Mouse (Mus musculus): ENCODE measurements at regions not wholly inside any gene's neighbourhood (a gene's known extent, or its start where the extent isn't known, plus 50 kb on each side); places are given as distances from the start of the nearest gene placed in this dataset.

DNA sequence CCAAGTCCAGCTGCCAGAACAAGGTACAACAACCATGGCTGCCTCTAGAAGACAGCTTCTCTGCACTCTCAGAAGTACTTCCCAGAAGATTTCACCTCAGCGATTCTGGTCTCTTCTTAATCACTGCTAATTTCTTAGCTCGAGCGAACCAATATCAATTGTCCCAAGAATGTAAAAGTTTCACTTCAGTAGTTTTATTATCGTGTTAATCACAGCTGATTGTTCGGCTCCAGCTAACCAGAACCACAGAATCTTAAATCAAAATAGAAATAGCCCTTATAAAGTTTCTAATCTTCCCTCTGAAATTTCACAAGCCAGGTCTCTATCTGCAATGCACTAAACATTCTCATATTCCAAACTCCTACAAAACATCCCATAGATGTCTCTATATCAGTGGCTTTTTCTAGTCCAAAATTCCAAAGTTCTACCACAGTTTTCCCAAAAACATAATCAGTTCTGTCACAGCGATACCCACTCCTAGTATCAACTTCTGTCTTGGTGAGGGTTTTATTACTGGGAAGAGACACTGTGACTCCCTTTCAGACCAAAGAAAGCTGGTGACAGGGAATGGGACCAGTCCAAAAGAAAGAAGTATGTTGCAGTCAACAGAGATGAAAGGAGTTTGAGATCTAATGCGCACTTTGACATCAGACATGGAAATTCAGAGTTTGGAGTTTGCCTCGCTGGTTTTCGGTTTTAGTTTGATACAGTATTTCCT lies 130.2 kb downstream of the Gm10283 start:
- H3K9ac ChIP-seq (replicated peaks; ENCODE audit: low read depth, low read length), result no peak overlapping the region
- WGBS, result 85% methylated on average over 9 of the region's 9 CpGs
- H3K27ac ChIP-seq (ENCODE audit: low read depth, low read length), result no peak overlapping the region
- no peak overlapping the region for H3K4me3 ChIP-seq (ENCODE audit: low read depth, low read length)
- H3K27me3 ChIP-seq (ENCODE audit: control insufficient read depth, insufficient read depth, low read length), result no peaks in the 10 kb centered on the region
- H3K36me3 ChIP-seq (ENCODE audit: control insufficient read depth, insufficient read depth, low read length), result no peaks in the 10 kb centered on the region
- H3K4me2 ChIP-seq (ENCODE audit: low read depth, low read length), result no peak overlapping the region
- ATAC-seq (ENCODE audit: low read depth), result no peak
- H3K4me1 ChIP-seq (ENCODE audit: control insufficient read depth, insufficient read depth, low read length), result no peaks in the 10 kb centered on the region
- no peaks in the 10 kb centered on the region for H3K9me3 ChIP-seq (ENCODE audit: control insufficient read depth, low read length)

DNA sequence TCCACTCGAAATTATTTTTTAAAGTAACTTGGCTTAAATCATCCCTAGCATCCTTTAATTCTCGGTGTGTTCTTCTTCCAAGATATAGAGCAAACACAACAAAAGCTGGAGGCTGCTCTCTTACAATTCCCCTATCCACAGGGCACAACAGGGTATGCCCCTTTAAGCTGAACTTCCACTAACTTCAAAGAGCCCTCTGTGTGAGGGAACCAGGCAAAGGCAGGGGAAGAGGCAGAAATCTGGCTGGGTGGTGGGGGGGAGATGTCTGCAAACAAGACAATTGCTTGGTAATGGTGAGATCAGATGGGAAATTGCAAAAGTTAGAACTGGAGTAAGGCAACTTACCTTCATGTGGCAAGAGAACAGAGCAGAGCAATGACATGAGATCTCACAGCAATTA lies 154.7 kb downstream of the Gm10283 start:
- no peak overlapping the region for H3K4me3 ChIP-seq (ENCODE audit: low read depth, low read length)

DNA sequence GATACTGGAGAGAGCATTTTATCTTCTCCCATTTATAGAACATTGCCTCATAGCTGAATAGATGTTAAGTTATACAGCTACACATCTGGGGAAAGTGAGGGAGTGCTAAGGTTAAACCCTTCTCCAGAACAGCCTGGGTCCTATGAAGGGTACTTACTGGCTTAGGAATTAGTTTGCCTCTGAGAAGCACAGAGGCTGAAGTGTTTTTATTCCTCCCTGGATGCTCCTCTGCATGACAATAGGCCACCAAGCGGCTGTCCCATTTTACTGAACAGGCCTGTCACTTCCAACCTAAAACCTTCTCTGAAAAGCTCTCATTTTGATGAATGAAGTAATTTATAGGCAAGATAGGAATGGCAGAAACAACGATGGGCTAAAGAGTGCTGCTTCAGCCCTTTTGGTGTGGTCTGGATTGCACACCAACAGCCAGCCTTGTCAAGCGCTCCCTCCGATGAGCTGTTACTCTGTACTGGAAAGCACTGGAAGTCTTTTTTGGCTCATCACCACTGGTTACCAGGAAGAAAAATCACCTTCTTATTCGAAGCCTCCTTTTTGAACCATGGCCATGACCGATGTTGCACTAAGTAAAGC lies 157.1 kb downstream of the Gm10283 start:
- no peaks in the 10 kb centered on the region for H3K9me3 ChIP-seq (ENCODE audit: control insufficient read depth, low read length)
- no peaks in the 10 kb centered on the region for H3K27me3 ChIP-seq (ENCODE audit: control insufficient read depth, insufficient read depth, low read length)
- H3K36me3 ChIP-seq (ENCODE audit: control insufficient read depth, insufficient read depth, low read length), result no peaks in the 10 kb centered on the region
- no peak overlapping the region for H3K9ac ChIP-seq (replicated peaks; ENCODE audit: low read depth, low read length)
- H3K27ac ChIP-seq (ENCODE audit: low read depth, low read length), result no peak overlapping the region
- H3K4me1 ChIP-seq (ENCODE audit: control insufficient read depth, insufficient read depth, low read length), result no peaks in the 10 kb centered on the region
- ATAC-seq (ENCODE audit: low read depth), result peak; percentile 31; the same call in 1 of the 2 replicates
- no peak overlapping the region for H3K4me3 ChIP-seq (ENCODE audit: low read depth, low read length)
- WGBS, result 26% methylated on average over 6 of the region's 6 CpGs
- H3K4me2 ChIP-seq (ENCODE audit: low read depth, low read length), result no peak overlapping the region

More for the DNA sequence above, 154.7 kb downstream of the Gm10283 start:
- ATAC-seq (ENCODE audit: low read depth), result no peak
- H3K9ac ChIP-seq (replicated peaks; ENCODE audit: low read depth, low read length), result no peak overlapping the region
- H3K9me3 ChIP-seq (ENCODE audit: control insufficient read depth, low read length), result no peaks in the 10 kb centered on the region
- H3K27ac ChIP-seq (ENCODE audit: low read depth, low read length), result no peak overlapping the region
- 50% methylated on average over 2 of the region's 2 CpGs for WGBS
- H3K36me3 ChIP-seq (ENCODE audit: control insufficient read depth, insufficient read depth, low read length), result no peaks in the 10 kb centered on the region
- H3K4me2 ChIP-seq (ENCODE audit: low read depth, low read length), result no peak overlapping the region
- no peaks in the 10 kb centered on the region for H3K27me3 ChIP-seq (ENCODE audit: control insufficient read depth, insufficient read depth, low read length)
- H3K4me1 ChIP-seq (ENCODE audit: control insufficient read depth, insufficient read depth, low read length), result no peaks in the 10 kb centered on the region

DNA sequence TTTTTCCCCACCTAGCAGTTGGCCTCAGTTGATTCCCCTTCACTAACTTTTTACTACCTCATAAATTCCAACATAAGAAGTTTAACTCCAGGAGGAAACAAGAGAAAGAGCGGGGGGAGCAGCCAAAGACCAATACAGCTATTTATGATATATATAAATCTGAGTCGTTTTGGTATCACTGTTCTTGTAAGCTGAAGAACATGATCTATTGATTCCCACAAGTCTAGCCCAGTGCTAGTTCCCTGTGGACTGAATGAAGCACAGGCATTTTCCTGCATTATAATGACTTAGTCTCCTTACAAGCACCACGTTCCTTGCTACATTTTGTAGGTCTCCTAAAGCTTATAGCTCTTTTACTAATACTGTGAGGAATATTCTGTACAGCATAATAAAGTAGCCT lies 187.5 kb downstream of the Gm10283 start:
- ATAC-seq (ENCODE audit: low read depth), result peak; percentile 56; the same call in 1 of the 2 replicates
- H3K27me3 ChIP-seq (ENCODE audit: control insufficient read depth, insufficient read depth, low read length), result no peaks in the 10 kb centered on the region
- H3K4me3 ChIP-seq (ENCODE audit: low read depth, low read length), result no peak overlapping the region
- 33% methylated on average over 3 of the region's 3 CpGs for WGBS
- H3K4me1 ChIP-seq (ENCODE audit: control insufficient read depth, insufficient read depth, low read length), result no peaks in the 10 kb centered on the region
- no peak overlapping the region for H3K9ac ChIP-seq (replicated peaks; ENCODE audit: low read depth, low read length)
- H3K9me3 ChIP-seq (ENCODE audit: control insufficient read depth, low read length), result no peaks in the 10 kb centered on the region
- no peak overlapping the region for H3K4me2 ChIP-seq (ENCODE audit: low read depth, low read length)
- no peaks in the 10 kb centered on the region for H3K36me3 ChIP-seq (ENCODE audit: control insufficient read depth, insufficient read depth, low read length)
- H3K27ac ChIP-seq (ENCODE audit: low read depth, low read length), result no peak overlapping the region

DNA sequence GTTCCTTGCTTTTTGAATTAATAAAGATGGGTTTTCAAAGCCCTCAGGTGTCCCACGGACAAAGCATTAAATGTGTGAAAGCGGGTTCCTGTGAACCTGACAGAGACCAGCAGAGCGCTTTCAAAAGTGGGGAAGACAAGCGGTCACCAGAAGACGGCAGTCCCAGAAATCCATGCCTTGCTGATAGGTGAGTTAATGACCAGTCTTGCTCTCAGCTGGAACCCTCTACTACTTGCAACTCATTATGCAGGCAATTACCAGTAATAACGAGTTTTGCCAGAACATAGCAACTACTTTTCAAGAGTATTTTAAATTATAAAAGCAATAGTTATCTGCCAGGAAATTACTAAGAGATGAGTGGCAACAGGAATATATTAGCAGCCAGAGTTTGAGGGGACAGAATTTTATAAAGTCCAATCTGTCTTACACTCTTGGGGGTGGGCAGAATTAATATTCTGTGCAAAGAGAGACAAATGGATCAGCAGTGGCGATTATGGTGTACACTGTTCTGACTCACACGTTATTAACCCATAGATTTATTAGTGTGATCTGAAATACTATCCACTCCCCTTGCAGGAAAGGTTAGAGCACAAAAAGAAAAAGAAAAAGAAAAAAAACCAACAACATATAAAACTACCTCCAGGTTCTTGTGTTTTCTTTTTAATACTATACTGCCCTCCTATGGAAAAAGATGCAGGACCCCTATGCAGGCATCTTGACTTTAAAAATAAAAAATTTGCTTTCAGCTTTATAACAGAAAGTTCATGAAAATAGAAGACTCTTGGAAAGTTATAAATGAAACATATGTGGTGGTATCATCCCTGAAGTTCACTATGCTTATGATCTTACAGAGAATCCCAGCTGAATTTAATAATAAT lies 188.8 kb downstream of the Gm10283 start:
- Histone ChIP-seq H3K27me3 (ENCODE audit: control insufficient read depth, insufficient read depth, low read length) (no peaks in the 10 kb centered on the region), H3K36me3 (ENCODE audit: control insufficient read depth, insufficient read depth, low read length) (no peaks in the 10 kb centered on the region), H3K9me3 (ENCODE audit: control insufficient read depth, low read length) (no peaks in the 10 kb centered on the region), H3K9ac (replicated peaks; ENCODE audit: low read depth, low read length) (no peak overlapping the region), H3K4me1 (ENCODE audit: control insufficient read depth, insufficient read depth, low read length) (no peaks in the 10 kb centered on the region), H3K4me2 (ENCODE audit: low read depth, low read length) (no peak overlapping the region), H3K27ac (ENCODE audit: low read depth, low read length) (no peak overlapping the region), H3K4me3 (ENCODE audit: low read depth, low read length) (no peak overlapping the region)
- no peak for ATAC-seq (ENCODE audit: low read depth)
- WGBS, result 60% methylated on average over 8 of the region's 8 CpGs

DNA sequence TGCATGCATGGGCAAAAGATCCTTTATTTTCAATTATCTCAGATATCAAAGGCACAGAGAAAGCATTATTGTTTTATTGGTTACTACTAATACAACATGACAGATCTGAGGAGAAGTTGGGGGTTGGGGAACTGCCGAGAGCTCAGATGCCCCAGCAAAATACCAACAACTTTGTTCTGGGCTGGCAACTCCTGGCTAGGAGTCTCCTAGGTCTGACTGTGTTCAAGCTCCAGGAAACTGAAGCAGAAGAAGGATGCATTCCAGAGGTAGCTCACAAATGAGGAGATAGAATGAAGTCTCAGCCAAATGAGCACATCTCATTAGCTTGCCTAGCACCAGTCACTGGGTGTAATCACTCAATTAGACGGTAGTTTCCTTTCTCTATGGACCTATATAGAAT lies 192.9 kb downstream of the Gm10283 start:
- no peaks in the 10 kb centered on the region for H3K4me1 ChIP-seq (ENCODE audit: control insufficient read depth, insufficient read depth, low read length)
- H3K4me2 ChIP-seq (ENCODE audit: low read depth, low read length), result no peak overlapping the region
- no peaks in the 10 kb centered on the region for H3K27me3 ChIP-seq (ENCODE audit: control insufficient read depth, insufficient read depth, low read length)
- no peak overlapping the region for H3K4me3 ChIP-seq (ENCODE audit: low read depth, low read length)
- no peaks in the 10 kb centered on the region for H3K9me3 ChIP-seq (ENCODE audit: control insufficient read depth, low read length)
- no peak overlapping the region for H3K27ac ChIP-seq (ENCODE audit: low read depth, low read length)
- 44% methylated on average over 2 of the region's 2 CpGs for WGBS
- ATAC-seq (ENCODE audit: low read depth), result no peak
- H3K9ac ChIP-seq (replicated peaks; ENCODE audit: low read depth, low read length), result no peak overlapping the region
- no peaks in the 10 kb centered on the region for H3K36me3 ChIP-seq (ENCODE audit: control insufficient read depth, insufficient read depth, low read length)

DNA sequence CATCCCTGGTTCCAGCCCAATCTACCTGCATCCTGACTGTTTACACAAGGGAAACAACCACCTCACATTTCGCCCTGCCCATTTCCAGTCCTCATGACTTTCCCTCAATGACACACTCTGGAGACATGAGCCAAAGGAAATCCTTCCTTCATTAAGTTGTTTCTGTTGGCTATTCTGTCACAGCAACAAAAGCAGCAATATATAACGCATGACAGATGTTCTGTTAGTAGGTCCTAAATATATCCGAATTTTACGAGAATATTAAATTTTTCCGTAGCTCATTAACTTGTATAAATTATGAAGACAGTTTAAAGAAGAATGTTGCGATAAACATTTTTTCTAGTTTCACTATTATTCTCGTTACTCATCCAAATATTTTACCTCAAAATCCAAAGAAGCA lies 201.7 kb downstream of the Gm10283 start:
- H3K27me3 ChIP-seq (ENCODE audit: control insufficient read depth, insufficient read depth, low read length), result no peaks in the 10 kb centered on the region
- no peak for ATAC-seq (ENCODE audit: low read depth)
- no peak overlapping the region for H3K27ac ChIP-seq (ENCODE audit: low read depth, low read length)
- WGBS, result 78% methylated on average over 7 of the region's 7 CpGs
- H3K4me3 ChIP-seq (ENCODE audit: low read depth, low read length), result no peak overlapping the region
- no peaks in the 10 kb centered on the region for H3K4me1 ChIP-seq (ENCODE audit: control insufficient read depth, insufficient read depth, low read length)
- no peaks in the 10 kb centered on the region for H3K9me3 ChIP-seq (ENCODE audit: control insufficient read depth, low read length)
- H3K36me3 ChIP-seq (ENCODE audit: control insufficient read depth, insufficient read depth, low read length), result no peaks in the 10 kb centered on the region
- no peak overlapping the region for H3K4me2 ChIP-seq (ENCODE audit: low read depth, low read length)
- H3K9ac ChIP-seq (replicated peaks; ENCODE audit: low read depth, low read length), result no peak overlapping the region

DNA sequence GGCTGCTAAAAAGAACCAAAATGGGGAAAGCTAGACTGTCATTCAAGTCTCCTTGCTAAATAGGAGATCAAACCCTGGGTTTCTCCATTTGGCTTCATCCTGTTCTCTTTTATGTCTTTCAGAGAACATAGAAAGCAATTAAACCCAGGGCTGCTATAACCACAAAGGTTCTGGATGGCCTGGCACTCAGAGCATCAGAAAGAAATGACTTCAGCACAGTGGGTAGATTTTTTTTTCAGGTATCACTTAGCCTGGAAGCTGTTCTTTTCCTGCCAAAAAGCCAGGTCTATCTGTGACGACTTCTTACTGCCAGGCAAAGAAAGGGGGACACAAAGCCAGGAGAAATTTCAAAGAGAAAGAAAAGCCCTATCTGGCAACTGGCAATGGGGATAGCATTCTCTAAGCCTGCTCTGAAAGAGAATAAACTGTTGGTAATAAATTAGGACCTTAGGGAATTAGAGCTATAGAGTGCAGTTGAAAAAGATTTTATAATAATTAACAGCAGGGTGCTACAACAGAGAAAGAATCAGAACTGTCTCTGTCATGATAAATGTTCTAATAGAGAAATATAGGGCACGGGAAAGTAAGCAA lies 225.7 kb downstream of the Gm10283 start:
- no peaks in the 10 kb centered on the region for H3K36me3 ChIP-seq (ENCODE audit: control insufficient read depth, insufficient read depth, low read length)
- no peak overlapping the region for H3K27ac ChIP-seq (ENCODE audit: low read depth, low read length)
- 15% methylated on average over 2 of the region's 2 CpGs for WGBS
- H3K4me2 ChIP-seq (ENCODE audit: low read depth, low read length), result no peak overlapping the region
- H3K27me3 ChIP-seq (ENCODE audit: control insufficient read depth, insufficient read depth, low read length), result no peaks in the 10 kb centered on the region
- H3K4me1 ChIP-seq (ENCODE audit: control insufficient read depth, insufficient read depth, low read length), result no peaks in the 10 kb centered on the region
- H3K9ac ChIP-seq (replicated peaks; ENCODE audit: low read depth, low read length), result no peak overlapping the region
- no peak for ATAC-seq (ENCODE audit: low read depth)
- H3K9me3 ChIP-seq (ENCODE audit: control insufficient read depth, low read length), result no peaks in the 10 kb centered on the region
- H3K4me3 ChIP-seq (ENCODE audit: low read depth, low read length), result no peak overlapping the region

DNA sequence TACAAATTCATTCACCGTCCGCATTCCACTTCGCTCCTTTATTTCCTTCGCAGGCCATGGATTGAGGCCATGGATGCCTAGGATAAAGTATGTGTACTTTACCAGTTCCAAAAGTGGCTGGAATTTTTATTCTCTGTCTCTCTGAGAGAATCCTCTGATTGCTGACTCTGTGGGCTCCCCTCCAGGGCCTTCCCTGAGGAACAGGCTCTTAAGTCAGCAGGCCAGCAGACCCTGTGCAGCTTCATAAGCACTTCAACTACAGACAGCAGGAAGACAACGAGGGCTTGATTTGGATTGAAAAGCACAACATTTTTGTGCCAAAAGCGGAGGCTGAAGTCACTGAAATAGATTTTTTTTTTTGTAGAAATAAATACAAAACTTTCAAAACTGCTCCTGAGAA lies 252.7 kb downstream of the Gm10283 start:
- Histone ChIP-seq H3K4me1 (ENCODE audit: control insufficient read depth, insufficient read depth, low read length) (no peaks in the 10 kb centered on the region), H3K4me3 (ENCODE audit: low read depth, low read length) (no peak overlapping the region), H3K9me3 (ENCODE audit: control insufficient read depth, low read length) (no peaks in the 10 kb centered on the region), H3K9ac (replicated peaks; ENCODE audit: low read depth, low read length) (no peak overlapping the region), H3K27ac (ENCODE audit: low read depth, low read length) (no peak overlapping the region), H3K27me3 (ENCODE audit: control insufficient read depth, insufficient read depth, low read length) (no peaks in the 10 kb centered on the region), H3K4me2 (ENCODE audit: low read depth, low read length) (no peak overlapping the region), H3K36me3 (ENCODE audit: control insufficient read depth, insufficient read depth, low read length) (no peaks in the 10 kb centered on the region)
- ATAC-seq (ENCODE audit: low read depth), result no peak
- 71% methylated on average over 6 of the region's 6 CpGs for WGBS
